25 mouse cellular contexts compared by ENCODE assay signal in the genomic region with DNA sequence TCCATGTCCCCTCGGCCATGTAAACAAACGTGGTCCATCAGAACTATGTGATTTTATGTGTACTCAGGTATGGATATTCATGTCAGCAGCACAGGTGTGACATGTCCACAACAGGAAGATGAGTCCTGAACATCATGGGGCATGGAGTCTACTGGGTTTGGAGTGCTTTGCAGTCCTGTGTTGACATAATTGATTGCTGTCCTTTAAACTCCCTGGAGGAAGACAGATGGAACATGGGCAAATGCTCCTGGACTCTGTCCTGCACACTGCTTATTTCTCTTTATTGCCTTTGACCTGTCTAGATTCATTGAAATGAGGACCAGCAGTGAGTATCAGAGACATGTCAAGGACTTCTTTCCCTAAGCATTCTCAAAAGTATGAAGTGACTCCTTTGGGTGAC. TPM values are rescaled to one million over a fixed set of nuclear protein-coding genes. Genes with fewer than 3 reads are reported as not detected.
"Had no signal": no experiment of that assay in that cellular context is flagged by ENCODE, and none has a peak within 500 bp of the region (broad histone marks: within the 10 kb centered on the region; RNA-seq: fewer than 3 reads in every experiment).

No protein-coding gene starts in this region.

- H3K4me2 ChIP-seq: lung, embryonic 15.5 days; midbrain, embryonic 11.5 days; midbrain, embryonic 13.5 days; midbrain, embryonic 15.5 days; neural tube, embryonic 12.5 days; stomach, embryonic 15.5 days had no signal

- H3K4me3 ChIP-seq: lung, embryonic 15.5 days; megakaryocyte, embryonic 14.5 days; midbrain, embryonic 13.5 days; midbrain, embryonic 15.5 days; neural tube, embryonic 12.5 days; stomach, embryonic 15.5 days had no signal

- DNase-seq: lung, adult 2 months; lung, postnatal 14 days; lung, postnatal 36 days; right cerebral cortex, postnatal 14 days; thymus, adult 2 months; thymus, postnatal 25 days; thymus, postnatal 4 days had no signal

- H3K36me3 ChIP-seq: lung, embryonic 15.5 days; midbrain, embryonic 13.5 days; midbrain, embryonic 15.5 days; neural tube, embryonic 12.5 days; stomach, embryonic 15.5 days had no signal

- H3K4me1 ChIP-seq: lung, embryonic 15.5 days; megakaryocyte, embryonic 14.5 days; midbrain, embryonic 13.5 days; midbrain, embryonic 15.5 days; neural tube, embryonic 12.5 days; stomach, embryonic 15.5 days had no signal

- H3K9ac ChIP-seq: lung, embryonic 15.5 days; midbrain, embryonic 13.5 days; midbrain, embryonic 15.5 days; neural tube, embryonic 12.5 days; stomach, embryonic 15.5 days had no signal

- H3K27ac ChIP-seq: lung, embryonic 15.5 days; macrophage; midbrain, embryonic 13.5 days; midbrain, embryonic 15.5 days; neural tube, embryonic 12.5 days; stomach, embryonic 15.5 days; stomach, postnatal 0 days had no signal

- H3K27me3 ChIP-seq: lung, embryonic 15.5 days; midbrain, embryonic 13.5 days; midbrain, embryonic 15.5 days; neural tube, embryonic 12.5 days; stomach, embryonic 15.5 days had no signal

- ATAC-seq: lung, postnatal 0 days; midbrain, embryonic 13.5 days; midbrain, embryonic 15.5 days had no signal

- H3K9me3 ChIP-seq: lung, embryonic 15.5 days; megakaryocyte, embryonic 14.5 days; midbrain, embryonic 13.5 days; midbrain, embryonic 15.5 days; neural tube, embryonic 12.5 days; stomach, embryonic 15.5 days had no signal

RNA-seq across cellular contexts. Expression of gene Cyp2d40, which starts 2.0 kb away (rescaled TPM):
- total RNA-seq: megakaryocyte progenitor cell, adult 5-6 weeks; midbrain, postnatal 0 days; monocyte, adult 5-6 weeks; neutrophil, adult 5-6 weeks had no signal
- polyA plus RNA-seq: lung, adult 2 months; lung, embryonic 15.5 days; lung, postnatal 0 days; macrophage; midbrain, embryonic 11.5 days; midbrain, embryonic 13.5 days; midbrain, embryonic 15.5 days; midbrain, postnatal 0 days; neural tube, embryonic 12.5 days; neural tube, embryonic 14.5 days; spleen, adult 2 months; stomach, embryonic 15.5 days; stomach, postnatal 0 days; testis, adult 2 months; urinary bladder, adult 2 months had no signal

RNA-seq across cellular contexts. Expression of gene Cyp2d26, which starts 28.2 kb away (rescaled TPM):
- total RNA-seq: megakaryocyte progenitor cell, adult 5-6 weeks; midbrain, postnatal 0 days; monocyte, adult 5-6 weeks; neutrophil, adult 5-6 weeks had no signal
- polyA plus RNA-seq: lung, postnatal 0 days; macrophage; midbrain, embryonic 11.5 days; midbrain, embryonic 13.5 days; midbrain, embryonic 15.5 days; midbrain, postnatal 0 days; neural tube, embryonic 12.5 days; neural tube, embryonic 14.5 days had no signal
